Mouse (Mus musculus) WW6 (cell line): Measurements from ENCODE around the gene Tex48.

Experiments used
- DNase-seq: peaks from one replicate; pipeline ENCODE4 v3.0.0-alpha.2; 2013; ENCODE audit warnings: low read depth, low spot score

Gene Tex48

GRCm38 (mm10) chr4:63595259-63595658 lies 27.0 kb downstream of the Tex48 start:
- DNase-seq = no peak

DNA sequence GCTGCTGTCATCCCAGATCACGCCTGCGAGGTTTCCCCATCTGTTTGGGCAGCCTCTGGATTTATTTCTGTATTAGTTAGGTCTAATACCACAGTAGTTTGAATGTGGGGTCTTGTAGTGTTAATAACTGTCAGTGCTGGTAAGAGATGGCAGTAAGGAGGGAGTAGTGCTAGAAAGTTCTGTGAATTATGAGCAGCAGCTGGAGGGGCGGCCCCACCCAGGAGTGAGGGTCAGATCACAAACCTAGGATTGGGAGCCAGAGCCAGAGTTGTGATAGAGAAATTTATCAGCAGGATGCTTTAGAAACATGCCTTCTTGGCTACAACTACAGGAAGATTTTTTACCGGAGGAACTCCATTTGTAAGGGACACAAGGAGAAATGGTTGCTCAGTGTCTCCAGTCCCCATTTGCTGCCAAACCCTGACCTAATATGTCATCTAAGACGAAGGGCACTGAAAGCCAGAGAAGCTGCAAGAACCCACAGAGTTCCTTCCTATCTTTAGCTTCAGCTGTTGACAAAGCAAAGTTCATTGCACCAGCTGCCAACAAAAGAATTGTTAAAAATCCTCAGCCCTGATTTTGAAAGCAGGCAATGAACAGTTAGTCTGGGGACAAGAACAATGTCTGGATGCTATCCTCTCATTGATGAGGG lies 27.6 kb downstream of the Tex48 start:
- DNase-seq = no peak

DNA sequence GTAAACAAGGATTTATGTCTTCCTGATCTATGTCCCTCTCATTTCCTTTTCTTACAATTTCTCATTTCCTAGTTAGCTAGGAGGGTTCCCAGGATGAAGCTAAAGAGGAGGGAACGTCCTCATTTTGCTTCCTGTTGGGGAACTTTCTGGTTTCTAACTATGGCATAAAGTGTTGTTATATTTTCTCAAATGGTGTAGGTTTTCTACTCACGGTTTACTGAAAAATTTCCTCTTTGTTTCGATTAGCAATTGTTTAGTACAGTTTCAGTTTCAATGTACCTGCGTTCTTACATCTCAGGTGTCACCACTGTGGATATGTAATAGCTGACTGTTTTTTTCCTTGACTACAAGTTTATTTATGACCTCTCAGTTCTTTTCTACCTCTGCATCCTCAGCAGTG lies 31.7 kb downstream of the Tex48 start:
- DNase-seq = no peak

DNA sequence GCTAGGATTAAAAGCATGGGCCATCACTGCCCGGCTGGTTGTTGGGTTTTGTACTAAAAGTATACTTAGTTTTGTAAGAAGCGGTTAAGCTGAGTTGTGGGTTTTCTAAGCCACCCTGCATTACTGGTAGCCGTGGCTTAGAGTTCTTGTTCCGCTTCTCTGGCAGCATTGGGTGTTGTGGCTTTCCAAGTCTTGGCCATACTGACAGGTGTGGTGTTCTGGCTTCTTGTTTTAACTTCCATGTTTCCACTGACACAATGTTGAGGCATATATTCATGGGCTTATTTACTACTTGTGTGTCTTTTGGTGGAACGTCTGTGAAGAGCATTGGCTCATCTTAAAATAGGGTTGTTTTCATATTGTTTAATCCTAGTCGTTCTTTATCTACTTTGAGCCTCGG lies 32.2 kb downstream of the Tex48 start:
- no peak for DNase-seq

- no peak for DNase-seq
These were observed 36.0 kb downstream of the Tex48 start for GRCm38 (mm10) chr4:63586240-63586639.

GRCm38 (mm10) chr4:63585216-63585615 lies 37.0 kb downstream of the Tex48 start:
- DNase-seq = no peak

DNA sequence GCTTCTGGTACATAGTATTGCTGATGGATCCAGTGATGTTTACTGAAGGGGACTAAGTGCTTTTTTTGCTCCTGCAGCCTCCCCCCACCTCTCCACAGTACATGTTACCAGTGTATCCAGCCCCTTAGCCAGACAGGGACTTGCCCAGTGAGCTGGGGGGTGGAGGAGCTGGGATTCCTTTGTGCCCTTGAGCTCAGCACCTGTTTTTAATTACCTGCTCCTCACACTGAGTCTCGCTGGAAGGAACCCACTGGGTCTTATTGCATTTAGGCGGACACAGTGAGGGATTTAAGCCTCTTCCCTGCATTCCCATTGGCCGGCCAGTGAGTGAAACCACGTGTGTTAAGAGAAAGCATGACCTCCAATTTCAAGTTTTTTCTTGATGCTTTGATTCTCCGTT lies 39.6 kb downstream of the Tex48 start:
- no peak for DNase-seq

GRCm38 (mm10) chr4:63580078-63580477 lies 42.1 kb downstream of the Tex48 start:
- no peak for DNase-seq

GRCm38 (mm10) chr4:63579649-63580048 lies 42.6 kb downstream of the Tex48 start:
- DNase-seq = no peak

GRCm38 (mm10) chr4:63572621-63573020 lies 49.6 kb downstream of the Tex48 start:
- DNase-seq = no peak

- DNase-seq = no peak
These were observed 51.9 kb downstream of the Tex48 start for GRCm38 (mm10) chr4:63570208-63570781.

DNA sequence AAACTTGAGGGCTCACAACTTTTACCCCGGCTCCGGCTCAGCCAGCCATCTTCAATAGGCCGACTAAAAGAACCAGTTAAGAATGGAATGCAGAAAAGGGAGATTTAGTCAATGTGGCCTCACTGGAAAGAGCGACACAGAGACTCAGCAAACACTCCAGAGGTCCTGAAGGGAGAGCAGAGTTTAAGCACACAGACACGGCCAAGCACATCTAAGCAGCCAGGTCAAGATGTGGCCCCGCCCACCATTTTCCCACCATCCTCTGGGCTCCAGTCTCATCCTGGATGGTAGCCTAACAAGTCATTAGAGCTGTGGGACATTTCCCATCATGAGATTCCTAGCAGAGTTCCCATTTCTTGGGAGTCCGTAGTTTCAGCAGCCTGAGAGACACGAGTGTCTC lies 52.9 kb downstream of the Tex48 start:
- no peak for DNase-seq

DNA sequence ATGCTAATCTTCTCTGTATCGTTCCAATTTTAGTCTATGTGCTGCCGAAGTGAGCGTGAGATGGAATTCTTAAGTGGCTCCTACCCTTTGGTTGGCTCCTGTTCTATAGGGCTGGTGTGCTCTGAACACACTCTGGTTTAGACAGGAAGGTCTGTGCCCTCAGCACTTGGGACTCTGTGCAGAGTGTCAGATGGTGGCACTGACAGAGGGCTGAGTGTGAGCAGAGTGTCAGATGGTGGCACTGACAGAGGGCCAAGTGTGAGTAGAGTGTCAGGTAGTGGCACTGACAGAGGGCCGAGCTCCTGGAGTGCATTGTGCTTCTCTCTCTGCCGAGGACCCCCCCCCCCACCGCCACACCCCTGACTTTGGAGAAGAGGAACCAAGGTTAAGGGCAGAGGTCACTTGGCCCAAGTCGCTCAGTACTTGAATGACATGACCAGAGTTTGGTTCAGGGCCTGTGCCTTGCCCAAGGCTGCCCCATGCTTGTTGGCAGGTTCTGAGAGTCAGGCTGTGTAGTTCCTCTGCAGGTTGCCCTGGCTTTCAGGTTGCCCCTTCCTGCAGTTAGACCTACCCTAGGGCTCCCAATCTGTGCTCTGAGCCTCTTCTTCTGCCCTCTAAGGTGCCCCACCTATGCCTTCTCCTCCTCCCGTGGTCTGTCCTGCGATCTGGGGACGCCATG lies 54.4 kb downstream of the Tex48 start:
- no peak for DNase-seq

DNA sequence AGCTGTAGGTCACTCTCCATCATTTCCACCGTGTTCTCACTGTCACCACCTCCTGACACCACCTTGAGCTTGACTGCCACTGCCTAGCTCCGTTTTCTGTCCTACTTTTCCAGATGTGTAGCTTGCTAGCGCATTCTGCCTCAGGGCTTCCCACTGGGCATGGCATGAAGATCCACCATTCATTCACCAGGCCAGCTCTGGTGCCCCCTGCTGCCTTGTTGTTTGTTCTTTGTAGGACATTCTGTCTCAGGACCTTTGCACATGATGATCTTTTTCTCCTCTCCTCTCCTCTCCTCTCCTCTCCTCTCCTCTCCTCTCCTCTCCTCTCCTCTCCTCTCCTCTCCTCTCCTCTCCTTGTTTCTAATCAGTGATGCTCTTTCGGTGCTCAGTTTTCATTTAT lies 59.5 kb downstream of the Tex48 start:
- no peak for DNase-seq

DNA sequence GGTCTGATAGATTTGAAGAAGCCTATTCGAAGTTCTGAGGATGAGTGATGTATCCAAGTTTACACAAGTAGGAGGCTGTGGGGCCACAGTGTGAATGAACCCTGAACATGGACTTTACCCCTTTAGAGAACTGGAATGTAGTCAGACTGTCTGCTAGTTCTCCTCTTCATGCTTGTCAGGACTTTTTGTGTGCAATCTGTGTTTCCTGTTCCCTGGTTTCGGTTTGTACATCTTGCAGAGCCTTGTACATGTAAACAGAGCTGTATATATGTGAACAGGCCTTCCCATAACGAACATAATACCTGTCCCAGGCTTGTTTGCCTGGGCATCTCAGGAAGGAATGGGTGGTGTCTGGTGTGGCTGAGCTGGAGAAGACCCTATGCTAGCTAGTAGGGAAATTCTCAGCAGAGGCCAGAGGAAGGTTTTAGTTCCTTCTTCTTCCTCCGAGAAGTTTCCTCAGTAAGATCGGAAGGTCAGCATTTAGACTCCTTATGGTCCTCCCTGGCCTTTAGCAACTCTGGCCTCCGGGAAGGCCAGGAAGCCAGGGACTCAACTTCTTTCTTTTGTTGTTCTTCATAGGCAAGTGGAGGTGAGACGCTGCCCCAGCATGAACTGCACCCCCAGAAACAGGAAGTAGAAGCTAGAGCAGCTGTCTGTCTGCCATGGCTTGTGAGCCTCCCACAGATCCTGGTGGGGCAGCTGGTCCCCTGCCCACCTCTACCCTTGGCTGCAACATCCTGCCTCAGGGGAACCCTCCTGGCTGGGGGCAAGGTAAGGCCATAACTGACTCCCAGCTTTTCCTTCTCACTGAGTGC lies 60.2 kb downstream of the Tex48 start:
- no peak for DNase-seq

DNA sequence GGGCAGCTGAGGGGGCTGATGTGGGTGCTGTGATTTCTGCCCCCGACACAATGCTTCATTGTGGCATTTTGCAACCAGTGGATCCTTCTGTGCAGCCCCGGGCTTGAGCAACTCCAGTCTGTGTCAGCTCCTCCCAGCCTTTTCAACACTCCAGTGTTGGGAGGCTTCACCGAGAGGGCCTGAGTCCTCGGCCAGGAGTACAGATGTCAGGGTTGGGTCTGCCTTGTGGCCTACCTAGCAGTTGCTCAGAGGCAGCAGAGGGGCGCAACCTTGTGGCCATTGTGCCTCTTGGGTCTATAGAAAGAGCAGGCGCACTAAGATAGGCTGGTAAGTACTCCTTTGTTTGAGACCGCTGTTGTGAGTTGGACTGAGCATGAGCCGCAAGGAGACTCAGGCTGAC lies 62.1 kb downstream of the Tex48 start:
- no peak for DNase-seq

- DNase-seq = no peak
These were observed 63.0 kb downstream of the Tex48 start for GRCm38 (mm10) chr4:63559127-63559697.

GRCm38 (mm10) chr4:63558407-63559081 lies 63.7 kb downstream of the Tex48 start, which contains the start of gene Tmem268:
Gene Tmem268 (plus strand): TSS chr4:63558781.
- no peak for DNase-seq

DNA sequence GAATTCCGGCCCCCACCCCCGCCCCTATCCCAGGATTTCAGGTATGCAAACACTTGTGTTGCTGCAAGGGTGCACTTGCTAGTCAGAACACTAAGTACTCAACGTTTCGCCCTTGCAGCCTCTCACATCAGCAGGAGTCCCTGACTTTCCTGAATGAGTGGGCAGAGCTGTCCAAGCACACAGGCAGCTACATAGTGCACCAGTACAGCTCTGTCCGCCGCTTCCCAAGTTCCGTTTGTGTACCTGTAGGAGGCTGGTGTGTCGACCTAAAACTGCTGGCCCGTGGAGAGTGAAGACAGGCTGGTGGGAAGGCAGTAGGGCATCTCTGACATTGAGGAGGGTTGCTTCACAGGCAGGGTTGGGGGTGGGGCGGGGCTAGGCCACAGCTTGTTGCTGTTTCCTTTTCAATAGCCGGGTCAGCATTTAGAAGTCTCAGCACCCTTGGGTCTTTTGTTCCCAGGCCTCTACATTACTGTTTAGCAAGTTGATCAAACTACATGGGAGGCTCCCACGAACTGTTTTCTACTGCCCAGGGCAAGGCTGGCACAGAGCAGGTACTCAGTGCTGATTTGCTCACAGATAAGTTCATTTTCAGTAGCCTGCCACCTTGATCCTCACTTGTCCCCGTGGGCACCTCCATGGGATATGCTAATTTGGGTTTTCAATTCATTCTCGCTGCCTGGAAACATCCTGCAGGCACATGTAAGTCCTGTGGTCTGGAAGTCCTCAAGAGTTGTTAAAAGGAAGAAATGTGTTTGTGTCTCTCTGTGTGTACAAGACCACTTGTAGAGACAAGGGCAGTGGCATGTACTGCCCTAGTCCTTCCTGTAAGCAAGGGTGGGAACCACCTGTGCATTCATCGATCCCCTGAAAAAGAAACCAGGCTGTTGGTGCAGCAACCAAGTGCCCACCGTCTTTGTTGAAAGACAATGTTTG lies 64.8 kb downstream of the Tex48 start:
- DNase-seq = no peak
